Mouse (Mus musculus): Measurements from ENCODE around the gene Sh2d1b2. TPM values are rescaled to one million over a fixed set of nuclear protein-coding genes. Genes with fewer than 3 reads are reported as not detected.

The Sh2d1b2 gene
- total RNA-seq, 2 experiments from 2014 or later: not detected

DNA sequence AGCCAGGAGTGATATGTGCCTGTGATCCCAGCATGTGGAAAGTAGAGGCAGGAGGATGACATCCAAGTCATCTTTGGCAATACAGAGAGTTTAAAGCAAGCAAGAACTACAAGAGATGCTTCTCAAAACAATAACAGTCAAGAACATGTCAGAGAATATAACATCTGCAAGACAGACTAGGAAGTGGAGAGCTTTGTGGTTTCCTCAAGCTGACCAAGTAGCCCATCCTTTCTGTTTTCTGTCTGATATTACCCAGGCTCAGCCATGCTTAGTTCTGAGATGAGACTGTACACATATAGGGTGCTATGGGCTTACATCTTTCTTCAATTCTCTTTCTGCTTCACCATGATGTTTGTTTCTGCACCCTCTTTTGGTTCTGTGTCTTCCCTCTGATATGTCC is 40.7 kb downstream of the Sh2d1b2 start:
- DNase-seq (ENCODE audit: low spot score in 2 of 2): no peak

DNA sequence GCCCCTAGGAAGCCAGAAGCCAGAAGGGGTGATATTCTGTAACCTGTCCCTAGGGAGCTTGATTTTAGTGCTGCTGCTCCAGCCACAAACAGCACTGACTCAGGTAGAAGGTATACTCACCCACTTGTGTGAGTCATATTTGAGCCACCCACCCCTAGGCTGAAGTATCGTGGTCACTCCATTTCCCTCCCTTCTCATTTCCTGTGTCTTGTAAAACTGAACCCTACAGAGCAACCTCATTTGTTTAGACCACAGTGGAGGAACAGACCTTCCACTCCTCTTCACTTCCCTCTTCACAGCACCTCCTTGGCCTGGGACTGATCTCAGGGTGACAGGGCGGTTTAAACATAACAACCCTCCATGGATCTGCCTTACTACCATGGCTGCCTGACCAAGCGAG is 44.5 kb downstream of the Sh2d1b2 start, which contains the start of gene Sh2d1b1:
Gene Sh2d1b1, plus strand, starts transcription at position 305 of the 400 bp plus-strand sequence.
- no peak for DNase-seq (ENCODE audit: low spot score in 2 of 2)

DNA sequence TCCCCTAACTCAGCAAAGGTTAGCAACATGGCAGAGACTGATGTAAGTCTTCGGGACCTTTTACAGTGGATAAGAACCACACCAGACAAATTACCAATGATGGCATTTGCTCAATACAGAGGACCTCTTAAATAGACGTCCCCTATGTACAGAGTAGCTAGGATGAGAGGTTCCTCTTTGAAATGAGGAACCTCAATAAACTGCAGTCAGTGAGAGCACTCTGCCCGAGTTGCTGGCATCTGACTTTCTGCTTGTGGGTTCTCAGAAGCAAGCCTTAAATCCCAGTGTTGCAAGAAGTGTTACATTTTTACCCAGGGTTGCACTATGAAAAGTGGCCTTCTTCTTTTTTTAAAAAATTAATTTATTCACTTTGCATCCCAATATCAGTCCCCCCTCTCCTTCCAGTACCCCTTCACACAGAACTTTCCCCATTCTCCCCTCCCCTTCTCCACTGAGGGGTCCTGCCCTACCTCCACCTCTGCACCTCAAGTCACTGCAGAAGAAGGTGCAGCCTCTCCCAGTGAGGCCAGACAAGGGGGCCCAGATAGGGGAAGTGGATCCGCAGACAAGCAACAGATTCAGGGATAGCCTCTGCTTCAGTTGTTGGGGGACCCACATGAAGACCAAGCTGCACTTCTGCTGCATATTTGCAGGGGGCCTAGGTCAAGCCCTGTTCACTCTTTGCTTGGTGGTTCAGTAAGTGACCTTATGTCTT is 50.0 kb downstream of the Sh2d1b2 start:
- no peak for DNase-seq (ENCODE audit: low spot score in 2 of 2)

DNA sequence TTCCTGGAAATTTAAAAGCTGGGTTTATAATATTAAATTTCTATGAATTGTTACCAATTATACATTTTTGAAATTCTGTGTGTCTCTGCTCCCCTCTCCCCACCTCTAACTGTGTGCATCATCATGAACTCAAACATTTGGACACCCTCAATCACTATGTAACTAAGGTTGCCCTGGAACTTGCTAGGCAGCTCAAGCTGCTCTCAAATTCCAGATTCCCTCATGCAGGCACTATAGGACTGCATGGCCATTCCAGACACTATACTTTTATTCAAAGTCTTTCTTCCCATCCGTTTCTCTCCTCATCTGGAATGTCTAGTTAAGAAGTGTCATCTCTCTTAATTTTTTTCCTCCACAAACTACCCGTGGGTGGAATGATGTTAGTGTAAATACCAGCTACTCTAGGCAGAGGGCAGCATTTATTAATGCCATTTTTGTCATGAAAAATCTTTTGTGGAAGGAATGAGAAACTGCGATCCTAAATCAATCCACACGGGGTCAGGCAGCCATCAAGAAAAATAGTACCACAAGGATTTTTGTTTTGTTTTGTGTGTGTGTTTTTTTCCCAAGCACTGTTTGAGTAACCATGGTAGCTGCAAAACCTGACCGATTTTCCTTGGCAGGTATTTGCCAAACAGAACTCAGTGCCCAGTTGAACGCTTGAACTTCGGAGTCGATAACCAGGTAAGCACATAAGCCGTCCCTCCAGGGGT is 59.8 kb downstream of the Sh2d1b2 start:
- DNase-seq (ENCODE audit: low spot score in 2 of 2): no peak

DNA sequence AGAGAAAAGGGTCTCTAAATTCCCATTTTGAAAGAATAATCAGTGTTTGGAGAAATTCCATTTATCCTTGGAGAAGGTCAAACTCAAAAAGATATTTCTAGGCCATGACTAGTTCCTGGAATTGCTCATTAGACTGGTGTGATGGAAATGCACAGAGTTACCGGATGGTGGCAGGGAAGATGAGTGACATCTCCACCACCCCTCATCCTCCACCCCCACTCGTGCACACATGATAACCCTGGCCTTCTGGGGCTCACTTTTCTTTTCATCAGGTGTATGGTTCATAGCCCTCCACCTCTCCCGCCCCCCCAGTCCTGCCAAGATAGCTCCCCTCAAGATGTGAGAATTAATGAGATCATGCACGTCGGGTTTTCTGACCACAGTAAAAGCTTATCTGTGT is 60.7 kb downstream of the Sh2d1b2 start:
- no peak for DNase-seq (ENCODE audit: low spot score in 2 of 2)

DNA sequence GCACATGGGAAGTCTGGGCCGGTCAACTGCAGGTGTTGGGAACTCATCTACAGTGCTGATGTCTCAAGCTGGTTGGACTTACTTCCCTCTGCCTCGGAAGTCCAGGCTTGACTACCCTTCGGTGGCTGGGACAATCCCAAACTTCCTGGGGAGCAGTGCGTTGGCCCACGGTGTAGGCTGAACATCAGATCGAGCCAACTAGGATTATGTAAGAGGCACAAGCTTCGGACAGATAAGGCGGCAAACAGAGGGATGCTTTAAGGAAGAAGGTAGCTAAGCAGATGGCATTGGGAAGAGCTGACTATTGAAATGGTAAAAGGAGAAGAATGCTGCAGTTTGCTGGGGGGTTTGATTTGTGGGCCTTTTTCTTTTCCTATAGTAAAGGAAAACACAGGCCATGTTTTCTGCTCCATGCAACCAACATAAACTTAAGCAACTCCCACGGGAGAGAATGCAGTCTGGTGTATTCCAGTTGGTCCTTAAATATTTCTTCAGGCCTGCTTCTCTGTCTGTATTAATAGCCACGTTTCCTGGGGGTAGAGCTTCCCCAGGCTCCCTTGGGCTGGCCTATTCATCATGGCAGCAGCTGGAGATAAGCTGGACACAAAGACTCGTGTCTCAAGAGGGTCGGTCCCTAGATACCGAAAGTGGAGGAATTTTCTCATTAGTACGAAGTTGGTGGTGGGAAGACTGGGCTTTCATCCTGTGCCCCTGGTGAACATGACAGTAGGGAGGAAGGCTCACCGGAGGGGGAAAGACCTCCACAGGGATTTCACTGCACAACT is 62.4 kb downstream of the Sh2d1b2 start:
- no peak for DNase-seq (ENCODE audit: low spot score in 2 of 2)

DNA sequence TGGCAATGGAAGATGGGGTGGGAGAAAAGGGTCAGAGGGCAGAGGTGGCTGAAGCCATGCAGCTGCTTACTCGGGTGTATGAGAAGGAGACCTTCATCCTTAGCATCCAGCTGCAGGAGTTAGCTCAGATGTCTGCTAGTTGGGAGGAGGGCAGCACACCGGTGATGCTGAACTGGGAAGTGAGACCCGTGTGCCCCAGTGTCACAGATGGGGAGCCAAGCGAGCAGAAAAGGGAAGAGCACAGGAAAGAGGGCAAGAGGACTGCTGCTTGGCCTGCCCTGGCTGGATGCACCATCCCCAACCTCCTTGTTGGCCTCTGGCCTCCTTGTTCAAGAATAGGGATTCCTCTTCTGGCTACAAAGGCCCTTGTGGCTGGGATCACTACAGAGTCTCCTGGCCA is 66.9 kb downstream of the Sh2d1b2 start:
- DNase-seq (ENCODE audit: low spot score in 2 of 2): no peak

DNA sequence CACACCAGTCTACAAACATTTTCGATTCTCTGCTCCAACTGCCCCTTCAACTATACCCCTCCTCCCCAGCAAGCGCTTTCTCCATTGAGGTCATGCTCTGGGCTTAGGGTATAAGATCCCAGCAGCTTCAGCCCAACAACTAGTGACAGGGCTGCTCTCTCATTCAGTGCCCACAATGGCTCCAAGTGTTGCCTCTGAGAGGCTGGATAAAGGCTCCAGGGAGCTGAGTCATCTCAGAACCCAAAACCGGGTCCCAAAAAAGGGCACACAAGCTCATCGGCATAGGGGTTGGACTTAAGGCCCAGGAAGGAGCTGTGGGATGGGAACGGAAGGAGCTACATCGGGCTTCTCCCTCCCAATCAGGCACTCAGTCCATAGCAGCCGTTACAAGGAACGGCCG is 69.1 kb downstream of the Sh2d1b2 start:
- DNase-seq (ENCODE audit: low spot score in 2 of 2): no peak

DNA sequence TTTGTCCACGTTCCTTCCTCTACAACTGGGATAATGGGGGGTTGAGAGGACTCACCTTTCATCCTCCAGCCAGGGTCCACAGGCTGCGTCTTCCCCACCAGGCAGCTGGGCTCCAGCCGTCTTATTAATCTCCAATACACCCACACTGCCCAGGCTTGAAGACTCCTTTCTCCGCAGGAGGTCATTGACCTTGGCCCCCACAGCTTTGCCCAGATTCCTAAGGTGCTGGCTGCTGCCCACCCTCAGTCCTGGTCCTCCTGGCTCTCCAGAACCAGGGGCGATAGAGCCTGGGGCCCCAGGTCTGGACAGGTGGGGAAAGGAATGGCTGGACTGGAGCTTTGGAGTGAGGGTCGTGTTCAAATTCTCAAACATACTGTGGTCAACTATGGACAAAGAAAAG is 69.9 kb downstream of the Sh2d1b2 start:
- DNase-seq (ENCODE audit: low spot score in 2 of 2): no peak

DNA sequence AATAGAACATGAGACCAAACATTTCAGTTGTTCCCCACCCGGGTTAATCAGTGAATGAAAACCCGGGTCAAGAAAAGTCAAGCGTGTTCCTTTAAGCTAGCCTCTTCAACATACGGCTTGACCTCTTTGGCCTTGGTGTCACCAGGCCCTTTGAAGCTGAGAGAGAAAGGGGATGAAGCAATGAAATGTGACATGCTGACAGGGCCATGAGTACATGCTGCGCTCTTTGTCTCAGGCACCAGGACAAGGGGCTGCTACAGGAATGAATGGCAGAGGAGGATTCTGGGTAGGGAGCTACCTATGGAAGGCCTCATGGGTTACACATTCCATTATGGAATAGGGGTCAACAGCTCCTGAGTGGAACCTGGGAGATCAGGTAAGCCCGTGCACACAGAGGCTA is 70.6 kb downstream of the Sh2d1b2 start:
- DNase-seq (ENCODE audit: low spot score in 2 of 2): no peak

Other genes with a start within 250 kb of the Sh2d1b2 start
- gene Ddr2, start 122.0 kb upstream of the Sh2d1b2 start, total RNA-seq (2021): 10 to 100 TPM; 60.9 to 61.2 TPM
- gene Uap1, start 57.8 kb upstream of the Sh2d1b2 start, total RNA-seq (2021): 10 to 100 TPM; 33.1 to 43.0 TPM
- 10 to 100 TPM; 15.2 to 15.5 TPM for gene Uhmk1, start 17.4 kb upstream of the Sh2d1b2 start, total RNA-seq (2021)
- gene Sh2d1b1, start 44.6 kb downstream of the Sh2d1b2 start, total RNA-seq (2021): not detected
- 1 to 10 TPM; 2.2 to 2.3 TPM for gene Gm7694, start 73.6 kb downstream of the Sh2d1b2 start, total RNA-seq (2021)
- not detected for gene Spata46, start 76.1 kb downstream of the Sh2d1b2 start, total RNA-seq (2021)